Mouse (Mus musculus): ENCODE results near the gene Zfy1.
"Not testable (repeated sequence)": the region's sequence is repeated elsewhere in the genome, so short reads cannot be mapped to it uniquely, and the experiment has no call there.

The Zfy1 gene

GRCm38 (mm10) chrY:797309-797708, at the start of gene Zfy1:
Gene Zfy1, minus strand, starts transcription at chrY:797409.
- not testable (repeated sequence) for DNase-seq (ENCODE audit: extremely low read depth, low read depth, low spot score)

- no peak for DNase-seq (ENCODE audit: extremely low read depth, low read depth, low spot score)
Observed at GRCm38 (mm10) chrY:818396-818795, 21.2 kb upstream of the Zfy1 start, which contains the start of gene Uba1y. Gene Uba1y, plus strand, starts transcription at chrY:818649.

DNA sequence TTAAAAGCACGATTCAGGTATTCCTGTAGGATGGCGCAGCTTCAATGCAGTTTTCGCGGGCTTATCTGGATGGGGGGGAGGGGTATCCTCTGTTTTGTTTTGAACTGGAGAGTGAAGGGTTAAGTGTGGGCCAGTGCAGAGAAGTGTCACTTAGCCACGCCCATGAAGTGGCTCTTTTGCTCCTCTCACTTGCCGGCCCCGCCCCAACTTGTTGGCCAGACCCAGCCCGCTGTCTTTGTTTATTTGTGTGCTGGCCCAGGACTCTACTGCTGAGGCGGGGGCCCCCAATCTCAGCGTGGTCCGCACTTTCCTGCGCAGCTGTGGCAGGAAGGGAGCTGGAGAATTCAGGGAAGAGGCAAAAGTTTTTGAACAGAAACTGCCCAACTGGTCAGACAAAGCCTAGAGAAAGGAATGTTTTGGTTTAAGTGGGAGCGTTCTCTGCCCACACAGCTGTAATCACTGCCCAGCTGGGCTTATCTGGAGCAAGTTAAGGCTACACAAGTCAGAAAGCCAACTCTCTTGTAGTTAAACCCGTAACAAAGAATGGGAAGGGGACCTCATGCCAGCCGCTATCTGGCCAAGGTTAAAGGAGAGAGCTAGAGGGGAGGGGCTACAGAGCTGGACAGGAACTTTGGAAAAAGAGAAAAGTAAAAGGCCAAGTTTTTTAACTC, 11.9 kb upstream of the Zfy1 start:
- no peak for DNase-seq (ENCODE audit: extremely low read depth, low read depth, low spot score)
